Mouse (Mus musculus) lung, embryonic 15.5 days (tissue): ENCODE measurements around the gene Car9. TPM values are rescaled to one million over a fixed set of nuclear protein-coding genes. Genes with fewer than 3 reads are reported as not detected.

ENCODE experiments used
- polyA plus RNA-seq: library from polyadenylated mRNA; unstranded; fragments of >200 nt; fragmentation: Nextera tagmentation; extraction: Ambion mirVana; gene quantifications from 2 replicates; pipeline ENCODE4 v1.2.1, GENCODE M21; 2015

Gene Car9
- polyA plus RNA-seq, 1 experiment from 2014 or later, result 6.1 TPM

Other genes starting within 250 kb of the Car9 start
- 0.24 and 0.29 TPM in 2 replicates for gene Atp8b5, start 239.8 kb upstream of the Car9 start, polyA plus RNA-seq
- 13.0 and 14.0 TPM in 2 replicates for gene Rusc2, start 125.0 kb upstream of the Car9 start, polyA plus RNA-seq
- 0.14 and 0.25 TPM in 2 replicates for gene Fam166b, start 77.8 kb upstream of the Car9 start, polyA plus RNA-seq
- gene Tesk1, start 65.0 kb upstream of the Car9 start, polyA plus RNA-seq, result 8.3 and 8.5 TPM in 2 replicates
- 1.8 and 3.1 TPM in 2 replicates for gene Cd72, start 52.3 kb upstream of the Car9 start, polyA plus RNA-seq
- 0.14 and 1.2 TPM in 2 replicates for gene Sit1, start 23.2 kb upstream of the Car9 start, polyA plus RNA-seq
- 67.4 and 70.1 TPM in 2 replicates for gene Ccdc107, start 14.1 kb upstream of the Car9 start, polyA plus RNA-seq
- gene Arhgef39, start 7.3 kb upstream of the Car9 start, polyA plus RNA-seq, result 48.8 and 54.0 TPM in 2 replicates
- 198 and 216 TPM in 2 replicates for gene Tpm2, start 16.8 kb downstream of the Car9 start, polyA plus RNA-seq
- gene Creb3, start 55.4 kb downstream of the Car9 start, polyA plus RNA-seq, result 62.7 and 63.2 TPM in 2 replicates
- gene Tln1, start 55.7 kb downstream of the Car9 start, polyA plus RNA-seq, result 97.9 and 98.2 TPM in 2 replicates
- gene Rgp1, start 71.7 kb downstream of the Car9 start, polyA plus RNA-seq, result 23.7 and 32.2 TPM in 2 replicates
- 19.0 and 21.1 TPM in 2 replicates for gene Gba2, start 71.9 kb downstream of the Car9 start, polyA plus RNA-seq
- 0.77 and 1.5 TPM in 2 replicates for gene Msmp, start 77.5 kb downstream of the Car9 start, polyA plus RNA-seq
- gene Npr2, start 125.0 kb downstream of the Car9 start, polyA plus RNA-seq, result 9.6 and 10.6 TPM in 2 replicates
- gene Spag8, start 146.6 kb downstream of the Car9 start, polyA plus RNA-seq, result 3.9 TPM in 2 replicates
- gene Hint2, start 149.5 kb downstream of the Car9 start, polyA plus RNA-seq, result 110 and 114 TPM in 2 replicates
- gene Tmem8b, start 162.0 kb downstream of the Car9 start, polyA plus RNA-seq, result 4.2 and 4.9 TPM in 2 replicates
- 2.1 and 2.3 TPM in 2 replicates for gene Fam221b, start 162.2 kb downstream of the Car9 start, polyA plus RNA-seq
- gene Olfr70, start 193.8 kb downstream of the Car9 start, polyA plus RNA-seq, result not detected in 2 replicates
- gene Olfr71, start 203.3 kb downstream of the Car9 start, polyA plus RNA-seq, result not detected in 2 replicates
- 1.1 and 1.3 TPM in 2 replicates for gene Hrct1, start 220.2 kb downstream of the Car9 start, polyA plus RNA-seq
- 0.48 and 0.62 TPM in 2 replicates for gene Spaar, start 223.1 kb downstream of the Car9 start, polyA plus RNA-seq